Mouse (Mus musculus) MEL (cell line): ENCODE measurements around the gene Tgif1.

Source experiments
- BHLHE40 ChIP-seq: IDR thresholded peaks from 2 replicates; pipeline ENCODE4 v1.6.1; 2012; ENCODE audit warnings: low read depth, mild to moderate bottlenecking, inconsistent platforms, low read length, improper control_type of control experiment, borderline replicate concordance
- CTCF ChIP-seq, 3 experiments: IDR thresholded peaks in 2 of 3; conservative IDR thresholded peaks in 1 of 3; 2 replicates each; pipeline ENCODE4 v1.5.1; 2011 to 2012; ENCODE audit warnings: low read length in 3 of 3, low read depth in 2 of 3, mild to moderate bottlenecking in 2 of 3, improper control_type of control experiment in 1 of 3, inconsistent platforms in 1 of 3, mixed read lengths in 1 of 3, moderate library complexity in 1 of 3; ENCODE audit not compliant: control insufficient read depth in 1 of 3, insufficient read depth in 1 of 3, poor library complexity in 1 of 3, severe bottlenecking in 1 of 3
- GABPA ChIP-seq: IDR thresholded peaks from 2 replicates; pipeline ENCODE4 v1.6.1; 2012; ENCODE audit warnings: low read depth, mild to moderate bottlenecking, inconsistent platforms, low read length, improper control_type of control experiment, moderate library complexity
- MEF2A ChIP-seq: IDR thresholded peaks from 2 replicates; pipeline ENCODE4 v1.6.1; 2014; ENCODE audit warnings: low read depth, mild to moderate bottlenecking, inconsistent platforms, low read length, improper control_type of control experiment; ENCODE audit not compliant: poor library complexity, insufficient replicate concordance, severe bottlenecking; ENCODE audit errors: extremely low read depth
- POLR2A ChIP-seq, 2 experiments: IDR thresholded peaks; 2 replicates each; pipeline ENCODE4 v1.6.1; 2011 to 2012; ENCODE audit warnings: low read length in 2 of 2, mild to moderate bottlenecking in 2 of 2, control low read depth in 1 of 2, improper control_type of control experiment in 1 of 2, low read depth in 1 of 2, moderate library complexity in 1 of 2; ENCODE audit not compliant: control insufficient read depth in 1 of 2, insufficient read depth in 1 of 2, poor library complexity in 1 of 2
- SIN3A ChIP-seq: IDR thresholded peaks from 2 replicates; pipeline ENCODE4 v1.6.1; 2012; ENCODE audit warnings: low read length, improper control_type of control experiment, inconsistent platforms
- ZMIZ1 ChIP-seq: IDR thresholded peaks from 2 replicates; pipeline ENCODE4 v1.6.1; 2012; ENCODE audit warnings: low read depth, mild to moderate bottlenecking, inconsistent platforms, low read length, improper control_type of control experiment, moderate library complexity

DNA sequence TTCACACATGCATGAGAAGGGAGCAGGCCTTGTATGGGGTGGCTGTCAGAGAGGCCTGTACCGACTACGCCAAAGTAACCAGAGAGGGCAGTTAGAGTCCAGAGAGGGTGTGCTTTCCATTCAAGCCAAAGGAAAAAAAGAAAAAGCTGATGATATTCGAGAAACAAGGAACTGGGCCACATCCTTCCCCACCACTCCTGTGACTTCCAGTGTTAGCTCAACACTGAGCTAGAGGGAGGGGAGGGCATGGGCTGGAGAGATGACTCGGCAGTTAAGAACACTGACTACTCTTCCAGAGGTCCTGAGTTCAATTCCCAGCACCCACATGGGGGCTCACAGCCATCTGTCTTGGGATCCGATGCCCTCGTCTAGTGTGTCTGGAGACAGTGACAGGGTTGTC, 24.1 kb downstream of the Tgif1 start:
- no peak for TF ChIP-seq CTCF (IDR thresholded peaks at IDR 0.05 in 2 of 3, conservative IDR thresholded peaks at IDR 0.05 in 1 of 3; ENCODE audit: control insufficient read depth in 1 of 3, insufficient read depth in 1 of 3, low read depth in 2 of 3, low read length in 3 of 3, poor library complexity in 1 of 3, severe bottlenecking in 1 of 3)
- no peak for TF ChIP-seq POLR2A (IDR thresholded peaks at IDR 0.05; ENCODE audit: control insufficient read depth in 1 of 2, insufficient read depth in 1 of 2, low read depth in 1 of 2, low read length in 2 of 2, poor library complexity in 1 of 2)
- TF ChIP-seq GABPA, result no peak
- no peak for TF ChIP-seq MEF2A
- TF ChIP-seq BHLHE40, result no peak
- TF ChIP-seq ZMIZ1, result no peak
- TF ChIP-seq SIN3A, result no peak
